Mouse (Mus musculus) olfactory bulb, adult 2 months (tissue): ENCODE measurements at regions not wholly inside any gene's neighbourhood (a gene's known extent, or its start where the extent isn't known, plus 50 kb on each side); places are given as distances from the start of the nearest gene placed in this dataset.
"Not testable (repeated sequence)": the region's sequence is repeated elsewhere in the genome, so short reads cannot be mapped to it uniquely, and the experiment has no call there.

Source experiments
- H3K27ac ChIP-seq: fragments of 200-500 bp; 2 replicates; pipeline ENCODE4 v1.5.1; 2012; ENCODE audit warnings: low read depth, low read length; ENCODE audit not compliant: insufficient read depth
- H3K4me1 ChIP-seq: fragments of 200-500 bp; 2 replicates; pipeline ENCODE4 v1.6.1; 2012; ENCODE audit warnings: low read length; ENCODE audit not compliant: control insufficient read depth, insufficient read depth
- H3K4me3 ChIP-seq: fragments of 200-500 bp; 2 replicates; pipeline ENCODE4 v1.5.1; 2012; ENCODE audit warnings: mild to moderate bottlenecking, low read depth, low read length, moderate library complexity; ENCODE audit not compliant: insufficient read depth
- CTCF ChIP-seq: fragments of 200-500 bp; IDR thresholded peaks from 2 replicates; pipeline ENCODE4 v1.5.1; 2012; ENCODE audit warnings: low read depth, mild to moderate bottlenecking, low read length, moderate library complexity; ENCODE audit not compliant: insufficient read depth
- POLR2A ChIP-seq: fragments of 200-500 bp; IDR thresholded peaks from 2 replicates; pipeline ENCODE4 v1.6.1; 2012; ENCODE audit warnings: mild to moderate bottlenecking, low read depth, low read length, moderate library complexity; ENCODE audit not compliant: insufficient read depth
- WGBS: fragments of 180-500 bp; shearing (Covaris S2); methylation state at CpG from one replicate; pipeline ENCODE4 v1.1.7; 2018; 5-methylcytosine and 5-hydroxymethylcytosine counted together

- H3K4me3 ChIP-seq: no peak overlapping the region
- WGBS: 26% methylated on average over 1 of the region's 1 CpGs
- TF ChIP-seq POLR2A (no peak), CTCF (no peak)
These were observed 77.7 kb downstream of the Amer1 start for GRCm38 (mm10) chrX:95366995-95367394.

DNA sequence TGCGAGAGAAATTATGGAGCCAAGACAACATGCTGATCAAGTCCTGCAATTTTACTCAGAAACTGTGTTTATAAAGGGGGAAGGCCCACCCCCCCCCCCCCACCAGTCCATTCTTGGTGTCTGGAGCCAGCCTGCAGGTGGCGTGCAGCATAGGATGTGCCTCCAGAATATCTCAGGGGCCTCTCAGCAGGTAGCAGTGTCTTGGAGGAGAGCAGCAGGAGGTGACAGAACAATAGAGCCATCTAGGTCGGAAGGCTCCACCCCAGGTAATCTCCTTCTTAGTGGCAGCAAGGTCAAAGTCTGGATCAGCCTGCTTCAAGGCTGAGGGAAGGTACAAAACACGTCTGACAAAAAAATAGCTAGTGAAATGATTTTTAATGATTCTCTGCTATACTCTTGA, 79.3 kb downstream of the Amer1 start:
- H3K4me3 ChIP-seq, H3K4me1 ChIP-seq, H3K27ac ChIP-seq: not testable (repeated sequence)
- WGBS: 52% methylated on average over 4 of the region's 4 CpGs

More at GRCm38 (mm10) chrX:95366995-95367394, 77.7 kb downstream of the Amer1 start:
- peak overlapping the region; percentile 66; the same call in 1 of the 2 replicates for H3K27ac ChIP-seq
- H3K4me1 ChIP-seq: no peaks in the 10 kb centered on the region

- Histone ChIP-seq H3K4me1 (no peaks in the 10 kb centered on the region), H3K27ac (no peak overlapping the region), H3K4me3 (no peak overlapping the region)
- TF ChIP-seq CTCF: no peak
- no peak for TF ChIP-seq POLR2A
- WGBS: 20% methylated on average over 3 of the region's 3 CpGs
These were observed 85.6 kb downstream of the Amer1 start for GRCm38 (mm10) chrX:95359053-95359452.
